In genomic region chr16:38674891-38675290, GRCm38 (mm10) we compare ENCODE assay signal across 22 mouse cellular contexts. TPM values are rescaled to one million over a fixed set of nuclear protein-coding genes. Genes with fewer than 3 reads are reported as not detected.
DNase-seq lines count a peak whose midpoint lies in the region; ATAC-seq and TF ChIP-seq lines count a peak whose summit lies in the region.
"Had no signal": no experiment of that assay in that cellular context is flagged by ENCODE, and none has a peak within 500 bp of the region (broad histone marks: within the 10 kb centered on the region; RNA-seq: fewer than 3 reads in every experiment).

No protein-coding gene starts in this region.

- H3K4me1 ChIP-seq in heart, postnatal 0 days (ENCODE audit: control insufficient read depth, insufficient read depth), result peaks cover 57% of the 10 kb centered on the region
- peaks cover 9% of the 10 kb centered on the region for H3K4me1 ChIP-seq in midbrain, embryonic 11.5 days (ENCODE audit: control insufficient read depth, insufficient read depth, low read length)
- peaks cover 43% of the 10 kb centered on the region for H3K4me1 ChIP-seq in midbrain, embryonic 10.5 days

- no peak overlapping the region for H3K9ac ChIP-seq in heart, postnatal 0 days (replicated peaks; ENCODE audit: low read depth, low read length)
- no peak overlapping the region for H3K9ac ChIP-seq in midbrain, embryonic 11.5 days (ENCODE audit: low read length)
- H3K9ac ChIP-seq: embryonic facial prominence, embryonic 13.5 days; forebrain, embryonic 13.5 days; forebrain, postnatal 0 days; heart, embryonic 13.5 days; kidney, embryonic 15.5 days had no signal

- H3K27ac ChIP-seq in heart, postnatal 0 days (ENCODE audit: low read depth), result peak overlapping the region; percentile 46
- no peak overlapping the region for H3K27ac ChIP-seq in midbrain, embryonic 11.5 days (ENCODE audit: low read depth, low read length)
- H3K27ac ChIP-seq in midbrain, embryonic 10.5 days (replicated peaks), result no peak overlapping the region
- H3K27ac ChIP-seq in macrophage, result peak overlapping the region; percentile 39
- H3K27ac ChIP-seq: embryonic facial prominence, embryonic 13.5 days; forebrain, embryonic 13.5 days; kidney, embryonic 15.5 days had no signal

- peak; percentile 93 for DNase-seq in heart, adult 11 months
- DNase-seq in heart, postnatal 10 days, result no peak
- no peak for DNase-seq in heart, postnatal 0 days (ENCODE audit: low spot score)
- no peak for DNase-seq in heart, postnatal 25 days (ENCODE audit: low spot score)
- peak; percentile 37 for DNase-seq in midbrain, embryonic 11.5 days (ENCODE audit: low spot score, missing footprints)
- no peak for DNase-seq in midbrain, embryonic 10.5 days (ENCODE audit: low spot score)
- no peak for DNase-seq in layer of hippocampus, adult 9-10 months (ENCODE audit: low spot score)
- DNase-seq: adrenal gland, adult 2 months; adrenal gland, postnatal 25 days; cerebellum, adult 11 months; cerebellum, adult 9-10 months; cerebellum, postnatal 25 days; forebrain, postnatal 0 days; gastrocnemius, postnatal 36 days; heart, adult 18-20 months; kidney, adult 11 months had no signal

- TF ChIP-seq EP300 in heart, postnatal 0 days (IDR thresholded peaks at IDR 0.05; ENCODE audit: low read depth), result no peak

- no peaks in the 10 kb centered on the region for H3K27me3 ChIP-seq in heart, postnatal 0 days (ENCODE audit: control insufficient read depth, insufficient read depth, low read length)
- no peaks in the 10 kb centered on the region for H3K27me3 ChIP-seq in midbrain, embryonic 11.5 days (ENCODE audit: control insufficient read depth, insufficient read depth, low read length)
- H3K27me3 ChIP-seq in midbrain, embryonic 10.5 days (ENCODE audit: low read depth, poor library complexity, severe bottlenecking), result no peaks in the 10 kb centered on the region
- H3K27me3 ChIP-seq: embryonic facial prominence, embryonic 13.5 days; forebrain, embryonic 13.5 days; heart, embryonic 13.5 days; kidney, embryonic 15.5 days had no signal

- 58% methylated on average over 11 of the region's 11 CpGs for WGBS in heart, postnatal 0 days
- WGBS in midbrain, embryonic 11.5 days, result 94% methylated on average over 11 of the region's 11 CpGs
- WGBS in midbrain, embryonic 10.5 days, result 92% methylated on average over 11 of the region's 11 CpGs
- 94% methylated on average over 11 of the region's 11 CpGs for WGBS in macrophage (ENCODE audit: missing documents)

- peaks cover 90% of the 10 kb centered on the region for H3K79me2 ChIP-seq in macrophage (ENCODE audit: inconsistent target)

- H3K9me3 ChIP-seq in heart, postnatal 0 days (replicated peaks; ENCODE audit: control insufficient read depth, low read length), result no peaks in the 10 kb centered on the region
- no peaks in the 10 kb centered on the region for H3K9me3 ChIP-seq in midbrain, embryonic 11.5 days (ENCODE audit: control insufficient read depth, low read length)
- no peaks in the 10 kb centered on the region for H3K9me3 ChIP-seq in midbrain, embryonic 10.5 days (replicated peaks)
- H3K9me3 ChIP-seq: embryonic facial prominence, embryonic 13.5 days; forebrain, embryonic 13.5 days; heart, embryonic 13.5 days; kidney, embryonic 15.5 days had no signal

- intact Hi-C loops in heart, postnatal 10 days (cut with DNase I), result loop anchor here (5.0 kb wide), 1 partner anchor 38 kb away; no protein-coding TSS in a partner anchor
- intact Hi-C loops in heart, postnatal 25 days (cut with DNase I), result no loop called here

- no peak overlapping the region for H3K4me2 ChIP-seq in heart, postnatal 0 days (ENCODE audit: low read depth, low read length)
- H3K4me2 ChIP-seq in midbrain, embryonic 11.5 days, result no peak overlapping the region
- H3K4me2 ChIP-seq: embryonic facial prominence, embryonic 13.5 days; forebrain, embryonic 13.5 days; heart, embryonic 13.5 days; kidney, embryonic 15.5 days had no signal

- peak; percentile 15; the same call in 1 of the 2 replicates for TF ChIP-seq CTCF in heart, postnatal 0 days (IDR thresholded peaks at IDR 0.05; ENCODE audit: low read depth)

- ATAC-seq in heart, postnatal 0 days (ENCODE audit: insufficient read depth, low read depth), result no peak
- no peak for ATAC-seq in midbrain, embryonic 11.5 days (ENCODE audit: low FRiP score)
- ATAC-seq: forebrain, embryonic 13.5 days; forebrain, postnatal 0 days; hindbrain, embryonic 16.5 days had no signal

- no peak overlapping the region for H3K4me3 ChIP-seq in heart, postnatal 0 days (ENCODE audit: low read depth, low read length)
- H3K4me3 ChIP-seq in midbrain, embryonic 11.5 days (ENCODE audit: low read depth, low read length), result no peak overlapping the region
- no peak overlapping the region for H3K4me3 ChIP-seq in midbrain, embryonic 10.5 days
- H3K4me3 ChIP-seq in macrophage (ENCODE audit: inconsistent target), result no peak overlapping the region
- H3K4me3 ChIP-seq: embryonic facial prominence, embryonic 13.5 days; forebrain, embryonic 13.5 days; heart, embryonic 13.5 days; kidney, embryonic 15.5 days had no signal

- no peaks in the 10 kb centered on the region for H3K36me3 ChIP-seq in heart, postnatal 0 days (replicated peaks; ENCODE audit: control insufficient read depth, insufficient read depth, low read length)
- no peaks in the 10 kb centered on the region for H3K36me3 ChIP-seq in midbrain, embryonic 11.5 days (ENCODE audit: control insufficient read depth, insufficient read depth, low read length)
- H3K36me3 ChIP-seq in midbrain, embryonic 10.5 days, result peaks cover 4% of the 10 kb centered on the region; the same call in 1 of the 2 replicates
- peaks cover 9% of the 10 kb centered on the region; the same call in 1 of the 2 replicates for H3K36me3 ChIP-seq in macrophage (ENCODE audit: inconsistent target)
- H3K36me3 ChIP-seq: embryonic facial prominence, embryonic 13.5 days; kidney, embryonic 15.5 days had no signal

RNA-seq across cellular contexts. Expression of gene Arhgap31, which starts 38.2 kb away (rescaled TPM):
- 10 to 100 TPM; 58.3 to 65.7 TPM for total RNA-seq in heart, postnatal 10 days (2021)
- 60.6 and 63.5 TPM in 2 replicates for total RNA-seq in heart, postnatal 0 days (2014; rRNA removed; ENCODE audit: low replicate concordance)
- 15.0 and 15.7 TPM in 2 replicates for polyA plus RNA-seq in heart, postnatal 0 days (2015; fragmentation: Nextera tagmentation; extraction: Ambion mirVana)
- 10 to 100 TPM; 34.8 to 48.2 TPM for total RNA-seq in heart, postnatal 25 days (2021)
- polyA plus RNA-seq in midbrain, embryonic 11.5 days (2014; fragmentation: Nextera tagmentation; extraction: Ambion mirVana), result 7.1 and 8.4 TPM in 2 replicates
- 7.3 and 8.7 TPM in 2 replicates for polyA plus RNA-seq in midbrain, embryonic 10.5 days (2016; fragmentation: Nextera tagmentation; extraction: Ambion mirVana)
- 100 to 1,000 TPM in 13 of 26 experiments, 10 to 100 TPM in 13; 73.0 to 287 (median 98.6) TPM for total RNA-seq in macrophage (2018; cell fraction: chromatin; rRNA removed)
- total RNA-seq in macrophage (2018; cell fraction: cytosol; rRNA removed), result 100 to 1,000 TPM in 2 of 26 experiments, 10 to 100 TPM in 24; 51.5 to 132 (median 63.9) TPM
- 100 to 1,000 TPM in 8 of 26 experiments, 10 to 100 TPM in 18; 70.5 to 224 (median 90.7) TPM for total RNA-seq in macrophage (2018; cell fraction: nucleus; rRNA removed)
- 36.3 to 40.3 TPM (median 37.2 TPM) in 3 replicates for polyA plus RNA-seq in macrophage (2018)

Comparison
In these comparisons a context has a peak if more than half of its experiments do, and no peak if none do; other contexts are left out.
1. DNase-seq: peak in heart, adult 11 months (single experiment) and midbrain, embryonic 11.5 days (single experiment); none in heart, postnatal 10 days (0 of 2), heart, postnatal 0 days (single experiment), heart, postnatal 25 days (single experiment), midbrain, embryonic 10.5 days (single experiment) and layer of hippocampus, adult 9-10 months (single experiment).
2. H3K27ac ChIP-seq: peak in heart, postnatal 0 days (single experiment) and macrophage (single experiment); none in midbrain, embryonic 11.5 days (single experiment) and midbrain, embryonic 10.5 days (single experiment).